Mouse (Mus musculus) spleen, adult 2 months (tissue): Measurements from ENCODE around the gene Fcgr1.

ENCODE experiments used
- CTCF ChIP-seq: fragments of 200-500 bp; IDR thresholded peaks from 2 replicates; pipeline ENCODE4 v1.5.1; 2011; ENCODE audit warnings: mild to moderate bottlenecking, inconsistent platforms; ENCODE audit not compliant: insufficient read depth, insufficient read length, insufficient replicate concordance; ENCODE audit errors: extremely low read depth
- POLR2A ChIP-seq: fragments of 200-500 bp; IDR thresholded peaks from 2 replicates; pipeline ENCODE4 v1.6.1; 2011; ENCODE audit warnings: low read depth, low read length, inconsistent platforms

DNA sequence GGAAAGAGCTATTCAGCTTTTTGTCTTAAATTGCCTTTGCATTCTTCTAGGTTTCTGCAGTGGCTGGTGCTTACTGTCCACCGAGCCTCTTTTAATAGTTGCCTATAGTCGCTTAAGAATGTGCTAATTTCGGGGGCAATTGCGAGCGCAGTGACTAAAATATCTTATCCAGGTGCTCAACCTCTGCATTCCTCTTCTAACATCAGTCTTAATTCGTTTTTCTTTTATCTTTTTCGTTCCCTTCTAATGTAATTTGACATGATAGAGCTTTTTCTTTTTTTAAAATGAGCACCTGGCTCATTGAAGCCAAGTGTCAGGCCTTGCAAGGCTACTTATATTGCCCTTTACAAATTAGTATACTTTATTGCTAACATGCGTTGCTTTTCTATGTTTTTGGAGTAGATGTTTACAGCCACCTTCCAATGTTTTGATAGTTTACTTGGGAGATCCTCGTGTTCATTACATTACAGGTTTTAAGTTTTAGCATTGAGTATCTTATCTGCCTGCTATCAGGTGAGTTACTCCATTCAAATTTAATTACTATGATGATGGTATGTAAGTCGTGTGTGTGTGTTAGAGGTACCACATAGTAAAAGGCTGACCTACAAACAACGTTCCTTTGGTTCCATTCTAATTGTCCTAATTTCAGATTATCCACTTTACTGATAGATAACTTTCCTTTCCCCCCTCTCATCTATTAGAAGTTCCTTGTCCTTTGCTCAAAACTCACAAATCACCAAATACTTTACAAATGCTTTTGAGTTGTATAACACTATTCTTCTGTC, 46.2 kb downstream of the Fcgr1 start:
- TF ChIP-seq POLR2A = no peak
- no peak for TF ChIP-seq CTCF
